Mouse (Mus musculus) neural tube, embryonic 12.5 days (tissue): ENCODE data around the gene Gpx2. TPM values are rescaled to one million over a fixed set of nuclear protein-coding genes. Genes with fewer than 3 reads are reported as not detected.

Source experiments
- ATAC-seq: fragments of 200-750 bp; cut with Nextera tagmentation; 2 replicates; pipeline ENCODE4 v1.8.0; 2017; ENCODE audit warnings: low read depth, mild to moderate bottlenecking, moderate TSS enrichment, moderate library complexity; ENCODE audit not compliant: low FRiP score
- H3K27ac ChIP-seq: fragments of 300-500 bp; sonication (generic); 2 replicates; pipeline ENCODE4 v1.5.1; 2016
- H3K27me3 ChIP-seq: fragments of 300-500 bp; sonication (generic); replicated peaks from 2 replicates; pipeline ENCODE4 v1.6.1; 2016; ENCODE audit warnings: mild to moderate bottlenecking
- H3K36me3 ChIP-seq: fragments of 300-500 bp; sonication (generic); 2 replicates; pipeline ENCODE4 v1.6.1; 2016; ENCODE audit warnings: mild to moderate bottlenecking
- H3K4me1 ChIP-seq: fragments of 300-500 bp; sonication (generic); 2 replicates; pipeline ENCODE4 v1.6.1; 2016
- H3K4me2 ChIP-seq: fragments of 300-500 bp; sonication (generic); replicated peaks from 2 replicates; pipeline ENCODE4 v1.6.1; 2016; ENCODE audit warnings: mild to moderate bottlenecking
- H3K4me3 ChIP-seq: fragments of 300-500 bp; sonication (generic); 2 replicates; pipeline ENCODE4 v1.5.1; 2016
- H3K9ac ChIP-seq: fragments of 300-500 bp; sonication (generic); 2 replicates; pipeline ENCODE4 v1.6.1; 2016; ENCODE audit warnings: mild to moderate bottlenecking
- H3K9me3 ChIP-seq: fragments of 300-500 bp; sonication (generic); 2 replicates; pipeline ENCODE4 v1.6.1; 2016; ENCODE audit warnings: mild to moderate bottlenecking
- WGBS: fragments of 180-500 bp; shearing (Covaris S2); methylation state at CpG from one replicate; pipeline ENCODE4 v1.1.7; 2016; 5-methylcytosine and 5-hydroxymethylcytosine counted together
- polyA plus RNA-seq: library from polyadenylated mRNA; unstranded; fragments of >200 nt; fragmentation: Nextera tagmentation; extraction: Ambion mirVana; gene quantifications from 2 replicates; pipeline ENCODE4 v1.2.1, GENCODE M21; 2016

Gpx2 gene
- polyA plus RNA-seq, 1 experiment from 2014 or later, result not detected

- ATAC-seq, result no peak
- H3K9ac ChIP-seq, result no peak overlapping the region
- no peak overlapping the region for H3K4me2 ChIP-seq
- no peaks in the 10 kb centered on the region for H3K4me1 ChIP-seq
- no peaks in the 10 kb centered on the region for H3K9me3 ChIP-seq
- no peaks in the 10 kb centered on the region for H3K36me3 ChIP-seq
- WGBS, result 85% methylated on average over 3 of the region's 3 CpGs
- H3K27ac ChIP-seq, result no peak overlapping the region
- H3K4me3 ChIP-seq, result no peak overlapping the region
- H3K27me3 ChIP-seq, result no peaks in the 10 kb centered on the region
These were observed 20.7 kb downstream of the Gpx2 start for GRCm38 (mm10) chr12:76774652-76775051.

DNA sequence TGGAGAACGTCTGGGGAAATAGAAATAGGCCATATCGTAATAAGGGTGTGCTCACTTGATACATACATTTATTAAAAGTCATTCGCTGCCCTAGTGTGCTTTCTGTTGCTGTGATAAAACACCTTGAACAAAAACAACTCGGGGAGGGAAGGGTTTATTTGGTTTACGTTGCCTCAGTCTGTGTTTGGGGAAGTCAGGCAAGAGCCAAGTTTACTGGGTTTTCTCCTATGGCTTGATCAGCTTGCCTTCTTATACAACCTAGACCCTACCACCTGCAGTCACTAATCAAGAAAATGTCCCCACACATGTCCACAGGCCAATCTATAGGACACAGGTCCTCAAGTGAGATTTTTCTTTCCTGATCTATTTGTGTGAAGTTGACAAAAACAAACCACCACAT, 23.8 kb downstream of the Gpx2 start:
- no peak overlapping the region for H3K4me2 ChIP-seq
- H3K4me1 ChIP-seq, result no peaks in the 10 kb centered on the region
- no peaks in the 10 kb centered on the region for H3K9me3 ChIP-seq
- no peaks in the 10 kb centered on the region for H3K27me3 ChIP-seq
- no peaks in the 10 kb centered on the region for H3K36me3 ChIP-seq
- no peak for ATAC-seq
- WGBS, result 89% methylated on average over 5 of the region's 5 CpGs
- no peak overlapping the region for H3K4me3 ChIP-seq
- H3K27ac ChIP-seq, result no peak overlapping the region
- H3K9ac ChIP-seq, result no peak overlapping the region

DNA sequence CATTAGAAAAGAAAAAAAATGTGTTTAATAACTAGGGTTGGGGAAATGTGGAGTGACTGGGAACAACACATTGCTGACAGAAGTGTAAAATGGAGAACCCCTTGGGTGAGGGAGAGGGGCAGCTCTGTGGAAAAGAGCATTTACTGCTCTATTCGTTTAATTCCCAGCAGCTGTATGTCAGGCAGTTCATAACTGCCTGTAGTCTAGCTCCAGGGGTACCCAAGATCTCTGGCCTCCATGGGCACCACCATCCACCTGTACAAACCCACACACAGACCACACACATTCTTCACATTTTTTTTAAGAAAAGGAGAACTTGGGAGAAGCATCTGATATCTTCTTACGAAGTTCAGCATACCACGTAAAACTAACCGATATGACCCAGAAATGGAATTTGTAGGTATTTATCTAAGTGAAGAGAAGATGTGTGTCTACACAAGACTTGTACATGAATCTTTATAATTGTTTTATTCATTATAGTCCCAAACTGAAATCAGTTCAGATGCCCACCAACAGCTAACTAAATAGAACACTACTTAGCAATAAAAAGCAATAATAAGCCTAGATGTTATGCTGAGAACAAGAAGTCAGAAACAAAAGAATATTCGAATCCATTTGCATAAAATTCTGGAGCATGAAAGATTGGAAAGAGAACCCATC, 24.4 kb downstream of the Gpx2 start:
- Histone ChIP-seq H3K27ac (no peak overlapping the region), H3K9ac (no peak overlapping the region), H3K4me2 (no peak overlapping the region), H3K4me3 (no peak overlapping the region), H3K9me3 (no peaks in the 10 kb centered on the region), H3K36me3 (no peaks in the 10 kb centered on the region), H3K4me1 (0 out of 2 replicates have a peak, but pooled peaks cover 5% of the 10 kb centered on the region), H3K27me3 (no peaks in the 10 kb centered on the region)
- ATAC-seq, result no peak
- WGBS, result 87% methylated on average over 5 of the region's 5 CpGs

GRCm38 (mm10) chr12:76765901-76766630, 29.3 kb downstream of the Gpx2 start:
- Histone ChIP-seq H3K4me1 (0 out of 2 replicates have a peak, but pooled peaks cover 7% of the 10 kb centered on the region), H3K36me3 (no peaks in the 10 kb centered on the region), H3K9ac (peak overlapping the region; percentile 69), H3K27ac (no peak overlapping the region), H3K4me3 (peak overlapping the region; percentile 67), H3K27me3 (no peaks in the 10 kb centered on the region), H3K4me2 (peak overlapping the region; percentile 59), H3K9me3 (no peaks in the 10 kb centered on the region)
- ATAC-seq, result peak; percentile 56; the same call in 1 of the 2 replicates
- WGBS, result 32% methylated on average over 20 of the region's 20 CpGs

DNA sequence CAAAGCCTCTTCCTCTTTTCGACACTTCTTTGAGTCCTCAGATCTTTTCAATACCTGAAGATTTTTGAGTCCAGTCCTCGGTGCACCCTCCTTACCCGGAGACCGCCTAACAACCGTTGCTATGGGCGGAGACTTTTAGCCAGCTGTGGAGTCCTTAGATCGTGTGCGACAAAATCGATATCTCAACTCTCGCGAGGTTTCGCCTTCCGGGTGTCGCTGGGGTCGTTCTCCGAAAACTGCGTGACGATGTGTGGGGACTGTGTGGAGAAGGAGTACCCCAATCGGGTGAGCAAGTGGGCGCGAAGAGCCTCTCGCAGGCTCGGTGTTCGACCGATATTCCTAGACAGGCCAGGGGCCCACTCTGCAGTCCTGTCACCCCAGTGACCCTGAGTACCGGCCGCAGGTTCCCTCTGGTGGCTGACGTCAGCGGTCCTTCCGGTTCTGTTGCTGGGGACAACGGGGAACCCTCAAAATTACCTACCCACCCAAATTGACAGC, 30.0 kb downstream of the Gpx2 start, which contains the start of the genes Churc1 and Fntb:
Gene Churc1, plus strand, starts transcription at position 185 of the 498 bp plus-strand sequence.
Gene Fntb, plus strand, starts transcription at position 236 of the 498 bp plus-strand sequence.
- peak within 1 kb of the TSS; percentile 59 for H3K4me2 ChIP-seq
- no peaks in the 10 kb centered on the region for H3K36me3 ChIP-seq
- peak within 1 kb of the TSS; percentile 67 for H3K4me3 ChIP-seq
- H3K27me3 ChIP-seq, result no peaks in the 10 kb centered on the region
- 0 out of 2 replicates have a peak, but pooled peaks cover 7% of the 10 kb centered on the region for H3K4me1 ChIP-seq
- ATAC-seq, result peak; percentile 98
- H3K9ac ChIP-seq, result peak within 1 kb of the TSS; percentile 69
- under 1% methylated on average over 31 of the region's 31 CpGs for WGBS
- H3K27ac ChIP-seq, result 0 out of 2 replicates have a peak within 1 kb of the TSS, but pooled peaks have one; percentile 39
- H3K9me3 ChIP-seq, result no peaks in the 10 kb centered on the region

- Histone ChIP-seq H3K9ac (no peak overlapping the region), H3K4me2 (no peak overlapping the region), H3K36me3 (no peaks in the 10 kb centered on the region), H3K27ac (no peak overlapping the region), H3K9me3 (no peaks in the 10 kb centered on the region), H3K4me3 (no peak overlapping the region), H3K4me1 (no peaks in the 10 kb centered on the region), H3K27me3 (no peaks in the 10 kb centered on the region)
- WGBS, result 51% methylated on average over 13 of the region's 14 CpGs
- 0 out of 2 replicates have a peak, but pooled peaks have one; percentile 44 for ATAC-seq
These were observed 42.6 kb downstream of the Gpx2 start for GRCm38 (mm10) chr12:76752652-76753318.

- no peak for ATAC-seq
- no peaks in the 10 kb centered on the region for H3K4me1 ChIP-seq
- no peaks in the 10 kb centered on the region for H3K36me3 ChIP-seq
- no peak overlapping the region for H3K4me3 ChIP-seq
- H3K9ac ChIP-seq, result no peak overlapping the region
- no peaks in the 10 kb centered on the region for H3K27me3 ChIP-seq
- no peak overlapping the region for H3K27ac ChIP-seq
- WGBS, result 83% methylated on average over 16 of the region's 16 CpGs
- H3K4me2 ChIP-seq, result no peak overlapping the region
- no peaks in the 10 kb centered on the region for H3K9me3 ChIP-seq
These were observed 44.4 kb downstream of the Gpx2 start for GRCm38 (mm10) chr12:76750866-76751459.

Other genes starting within 250 kb of the Gpx2 start
- 2.5 and 2.9 TPM in 2 replicates for gene Sptb, start 85.0 kb downstream of the Gpx2 start, polyA plus RNA-seq
- gene Churc1, start 30.0 kb downstream of the Gpx2 start, polyA plus RNA-seq, result 104 and 108 TPM in 2 replicates
- 38.1 and 39.0 TPM in 2 replicates for gene Fntb, start 30.0 kb downstream of the Gpx2 start, polyA plus RNA-seq
- 20.7 and 22.6 TPM in 2 replicates for gene Rab15, start 27.4 kb upstream of the Gpx2 start, polyA plus RNA-seq
- 15.4 and 18.4 TPM in 2 replicates for gene Max, start 166.6 kb upstream of the Gpx2 start, polyA plus RNA-seq